Mouse (Mus musculus): ENCODE measurements around the gene Vars2.

DNA sequence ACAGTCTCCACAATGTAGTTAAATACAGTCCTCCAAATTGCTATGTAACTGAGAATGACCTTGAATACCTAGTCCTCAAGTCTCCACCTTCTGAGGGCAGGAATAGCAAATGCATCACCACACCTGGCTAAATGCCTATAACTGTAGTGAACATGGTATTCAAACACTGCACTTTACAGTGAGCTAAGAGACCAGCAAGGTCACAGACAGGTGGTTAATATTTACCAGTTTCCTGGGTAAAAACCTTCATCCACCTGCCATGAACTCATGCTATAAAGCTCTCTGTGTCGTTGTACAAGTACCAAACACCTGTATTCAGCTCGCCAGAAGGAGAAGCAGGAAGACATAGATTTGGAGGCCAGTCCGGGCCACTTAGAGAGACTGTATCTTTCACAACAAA is 48.7 kb upstream of the Vars2 start:
- no peak for TF ChIP-seq UBTF (IDR thresholded peaks at IDR 0.05; ENCODE audit: borderline replicate concordance, insufficient read depth, low read depth, low read length)
- TF ChIP-seq CTCF (IDR thresholded peaks at IDR 0.05 in 2 of 3, conservative IDR thresholded peaks at IDR 0.05 in 1 of 3; ENCODE audit: control insufficient read depth in 1 of 3, insufficient read depth in 1 of 3, low read depth in 2 of 3, low read length in 3 of 3, poor library complexity in 1 of 3, severe bottlenecking in 1 of 3): no peak
- no peak for TF ChIP-seq EP300 (IDR thresholded peaks at IDR 0.05; ENCODE audit: low read depth in 1 of 2, low read length in 2 of 2)
- no peak for TF ChIP-seq POLR2A (IDR thresholded peaks at IDR 0.05; ENCODE audit: control insufficient read depth in 1 of 2, insufficient read depth in 1 of 2, low read depth in 1 of 2, low read length in 2 of 2, poor library complexity in 1 of 2)

Data from MEL (cell line).